Mouse (Mus musculus): ENCODE measurements at regions not wholly inside any gene's neighbourhood (a gene's known extent, or its start where the extent isn't known, plus 50 kb on each side); places are given as distances from the start of the nearest gene placed in this dataset.

DNA sequence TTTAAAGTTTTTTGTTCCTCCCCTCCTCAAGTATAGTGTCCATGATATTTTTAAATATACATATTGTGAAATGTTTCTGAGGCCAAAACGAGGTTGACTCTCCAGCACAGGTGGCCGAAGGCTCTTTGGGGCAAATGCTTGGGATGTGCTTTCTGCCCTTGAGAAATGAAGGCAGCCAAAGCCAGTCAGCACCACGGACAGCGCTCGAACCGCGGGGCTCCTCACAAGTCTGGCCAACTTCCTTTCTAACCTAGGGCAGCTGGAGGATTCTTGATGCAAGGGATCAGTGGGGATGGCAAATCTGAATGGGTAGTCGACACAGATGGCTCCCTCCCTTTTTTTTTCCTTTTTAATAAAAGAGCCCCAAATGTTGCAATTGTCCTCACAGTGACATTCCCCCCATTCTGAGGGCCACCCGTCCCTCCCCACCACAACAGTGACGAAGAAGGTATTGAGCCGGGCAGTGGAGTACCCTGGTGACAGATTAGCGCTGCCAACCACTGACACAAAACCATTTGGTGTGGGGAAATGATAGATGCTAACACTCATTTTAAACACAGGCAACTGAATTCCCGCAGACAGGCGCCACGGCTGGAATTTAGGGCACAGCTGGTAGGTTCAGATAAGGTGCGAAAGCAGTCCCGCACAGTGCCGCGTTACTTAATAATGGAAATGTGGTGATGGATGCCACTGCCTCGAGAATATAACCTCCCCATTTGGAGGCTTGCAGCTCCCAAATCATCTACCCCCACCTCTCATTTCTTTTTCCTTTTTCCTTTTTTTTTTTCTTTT is 73.4 kb upstream of the Ctnnbl1 start:
- no peak for TF ChIP-seq POLR2A (IDR thresholded peaks at IDR 0.05; ENCODE audit: extremely low read depth, insufficient read depth, low read length)
- no peak for TF ChIP-seq CTCF (IDR thresholded peaks at IDR 0.05; ENCODE audit: low read depth, low read length)
